Mouse (Mus musculus) MEL (cell line): ENCODE results near the gene Sec22b. TPM values are rescaled to one million over a fixed set of nuclear protein-coding genes. Genes with fewer than 3 reads are reported as not detected.

ENCODE experiments used
- DNase-seq: peaks from one replicate; pipeline ENCODE4 v3.0.0; 2011; ENCODE audit warnings: low read depth, low spot score
- H3K27ac ChIP-seq: 2 replicates; pipeline ENCODE4 v1.5.1; 2012; ENCODE audit warnings: low read depth, mild to moderate bottlenecking, control low read depth, low read length, moderate library complexity; ENCODE audit not compliant: control insufficient read depth
- H3K27me3 ChIP-seq, 2 experiments: fragments of 150-350 bp in 1 of 2; sonication (generic) in 1 of 2; 2 replicates each; pipeline ENCODE4 v1.6.1; 2012; ENCODE audit warnings: low read length in 2 of 2, mild to moderate bottlenecking in 2 of 2, improper control_type of control experiment in 1 of 2, moderate library complexity in 1 of 2; ENCODE audit not compliant: insufficient read depth in 2 of 2, control insufficient read depth in 1 of 2
- H3K36me3 ChIP-seq, 2 experiments: 2 replicates each; pipeline ENCODE4 v1.6.1; 2012 to 2014; ENCODE audit warnings: low read length in 2 of 2, improper control_type of control experiment in 1 of 2, inconsistent platforms in 1 of 2, mild to moderate bottlenecking in 1 of 2; ENCODE audit not compliant: insufficient read depth in 2 of 2, control insufficient read depth in 1 of 2
- H3K4me1 ChIP-seq, 2 experiments: fragments of 150-350 bp in 1 of 2; sonication (generic) in 1 of 2; 2 replicates each; pipeline ENCODE4 v1.6.1; 2012; ENCODE audit warnings: low read length in 2 of 2, improper control_type of control experiment in 1 of 2, mild to moderate bottlenecking in 1 of 2; ENCODE audit not compliant: insufficient read depth in 2 of 2, control insufficient read depth in 1 of 2
- H3K4me3 ChIP-seq, 2 experiments: fragments of 150-350 bp in 1 of 2; sonication (generic) in 1 of 2; 2 replicates each; pipeline ENCODE4 v1.5.1; 2012; ENCODE audit warnings: low read depth in 2 of 2, low read length in 2 of 2, mild to moderate bottlenecking in 2 of 2, moderate library complexity in 2 of 2, control low read depth in 1 of 2, improper control_type of control experiment in 1 of 2; ENCODE audit not compliant: control insufficient read depth in 1 of 2, insufficient read depth in 1 of 2
- H3K79me2 ChIP-seq: 2 replicates; pipeline ENCODE4 v1.6.1; 2012; ENCODE audit warnings: mild to moderate bottlenecking, low read length, moderate library complexity; ENCODE audit not compliant: control insufficient read depth, poor library complexity, insufficient read depth
- H3K9ac ChIP-seq: 2 replicates; pipeline ENCODE4 v1.6.1; 2012; ENCODE audit warnings: low read depth, mild to moderate bottlenecking, control low read depth, low read length, moderate library complexity; ENCODE audit not compliant: control insufficient read depth, poor library complexity, severe bottlenecking
- H3K9me3 ChIP-seq: fragments of 150-350 bp; sonication (generic); replicated peaks from 2 replicates; pipeline ENCODE4 v1.6.1; 2012; ENCODE audit warnings: mild to moderate bottlenecking, low read length, improper control_type of control experiment, moderate library complexity; ENCODE audit not compliant: insufficient read depth
- CHD1 ChIP-seq: IDR thresholded peaks from 2 replicates; pipeline ENCODE4 v1.6.1; 2012; ENCODE audit warnings: low read depth, mild to moderate bottlenecking, inconsistent platforms, low read length, improper control_type of control experiment
- E2F4 ChIP-seq: IDR thresholded peaks from 2 replicates; pipeline ENCODE4 v1.6.1; 2011; ENCODE audit warnings: low read depth, low read length, improper control_type of control experiment, borderline replicate concordance
- EP300 ChIP-seq, 2 experiments: IDR thresholded peaks; 2 replicates each; pipeline ENCODE4 v1.6.1; 2011; ENCODE audit warnings: improper control_type of control experiment in 2 of 2, low read length in 2 of 2, low read depth in 1 of 2, mild to moderate bottlenecking in 1 of 2
- GABPA ChIP-seq: IDR thresholded peaks from 2 replicates; pipeline ENCODE4 v1.6.1; 2012; ENCODE audit warnings: low read depth, mild to moderate bottlenecking, inconsistent platforms, low read length, improper control_type of control experiment, moderate library complexity
- GATA1 ChIP-seq: IDR thresholded peaks from 2 replicates; pipeline ENCODE4 v1.6.1; 2011; ENCODE audit warnings: low read depth, low read length, improper control_type of control experiment
- HCFC1 ChIP-seq: IDR thresholded peaks from 2 replicates; pipeline ENCODE4 v1.6.1; 2012; ENCODE audit warnings: low read depth, mild to moderate bottlenecking, inconsistent platforms, low read length, improper control_type of control experiment, moderate library complexity
- KAT2A ChIP-seq: conservative IDR thresholded peaks from 2 replicates; pipeline ENCODE4 v1.6.1; 2012; ENCODE audit warnings: low read depth, low read length, improper control_type of control experiment, inconsistent platforms
- MAFK ChIP-seq: IDR thresholded peaks from 2 replicates; pipeline ENCODE4 v1.6.1; 2011; ENCODE audit warnings: low read depth, mild to moderate bottlenecking, low read length, improper control_type of control experiment, borderline replicate concordance
- MAX ChIP-seq: IDR thresholded peaks from 2 replicates; pipeline ENCODE4 v1.6.1; 2011; ENCODE audit warnings: low read length, improper control_type of control experiment
- MAZ ChIP-seq: IDR thresholded peaks from 2 replicates; pipeline ENCODE4 v1.6.1; 2012; ENCODE audit warnings: low read depth, mild to moderate bottlenecking, inconsistent platforms, low read length, improper control_type of control experiment
- MYB ChIP-seq: IDR thresholded peaks from 2 replicates; pipeline ENCODE4 v1.6.1; 2011; ENCODE audit warnings: mild to moderate bottlenecking, low read depth, low read length, improper control_type of control experiment
- MYC ChIP-seq: IDR thresholded peaks from 2 replicates; pipeline ENCODE4 v1.6.1; 2011; ENCODE audit warnings: low read depth, mild to moderate bottlenecking, low read length, improper control_type of control experiment, moderate library complexity
- POLR2AphosphoS2 ChIP-seq: IDR thresholded peaks from 2 replicates; pipeline ENCODE4 v1.6.1; 2011; ENCODE audit warnings: low read length, improper control_type of control experiment
- RAD21 ChIP-seq: IDR thresholded peaks from 2 replicates; pipeline ENCODE4 v1.6.1; 2011; ENCODE audit warnings: mild to moderate bottlenecking, low read depth, low read length, improper control_type of control experiment
- SIN3A ChIP-seq: IDR thresholded peaks from 2 replicates; pipeline ENCODE4 v1.6.1; 2012; ENCODE audit warnings: low read length, improper control_type of control experiment, inconsistent platforms
- TAL1 ChIP-seq: IDR thresholded peaks from 2 replicates; pipeline ENCODE4 v1.6.1; 2012; ENCODE audit warnings: mild to moderate bottlenecking, inconsistent platforms, low read length, moderate library complexity, mixed read lengths
- USF1 ChIP-seq: IDR thresholded peaks from 2 replicates; pipeline ENCODE4 v1.6.1; 2014; ENCODE audit warnings: low read depth, mild to moderate bottlenecking, inconsistent platforms, low read length, improper control_type of control experiment, moderate library complexity
- ZC3H11A ChIP-seq: IDR thresholded peaks from 2 replicates; pipeline ENCODE4 v1.6.1; 2012; ENCODE audit warnings: low read depth, mild to moderate bottlenecking, inconsistent platforms, low read length, improper control_type of control experiment
- ZKSCAN1 ChIP-seq: IDR thresholded peaks from 2 replicates; pipeline ENCODE4 v1.6.1; 2012; ENCODE audit warnings: low read depth, mild to moderate bottlenecking, inconsistent platforms, low read length, improper control_type of control experiment, moderate library complexity
- ZNF384 ChIP-seq: IDR thresholded peaks from 2 replicates; pipeline ENCODE4 v1.6.1; 2012; ENCODE audit warnings: low read depth, mild to moderate bottlenecking, inconsistent platforms, low read length, improper control_type of control experiment
- polyA plus RNA-seq, 2 experiments: library from polyadenylated mRNA; stranded (reverse) in 1 of 2; unstranded in 1 of 2; fragments of >175 nt in 1 of 2; fragments of >200 nt in 1 of 2; gene quantifications; 2 replicates each; pipeline versions ENCODE4 v1.2.1 to v1.2.4; 2012; ENCODE audit warnings: low replicate concordance in 2 of 2, low read depth in 1 of 2; ENCODE audit not compliant: insufficient read length in 2 of 2, insufficient read depth in 1 of 2, missing spikeins in 1 of 2
- total RNA-seq: library from RNA; depleted of rRNA; stranded (reverse); fragments of 300-350 nt; gene quantifications from 2 replicates; pipeline ENCODE4 v1.2.3, GENCODE M21; 2012

The Sec22b gene
- total and polyA plus RNA-seq, 3 experiments = 36.8 to 43.3 TPM; not detected in 1

DNA sequence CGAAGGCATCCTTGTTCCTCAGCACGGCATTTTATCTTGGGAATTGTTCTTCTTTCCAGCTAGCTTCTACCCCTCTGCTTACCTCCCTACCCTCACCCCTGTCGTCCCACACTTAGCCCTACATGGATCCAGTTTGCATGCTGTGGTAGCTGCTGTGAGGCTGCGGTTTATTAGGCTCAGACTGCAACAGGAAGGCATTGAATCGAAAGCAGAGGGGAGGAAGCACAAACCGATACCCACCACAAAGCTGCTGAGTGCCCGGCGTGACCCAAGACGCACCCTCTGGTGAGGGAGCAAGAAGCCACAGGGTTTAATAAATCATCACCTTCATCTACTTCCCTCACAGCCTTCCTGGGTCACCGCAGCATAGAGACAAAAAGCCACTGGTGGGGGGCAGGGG is 31.1 kb downstream of the Sec22b start (continued):
- TF ChIP-seq ZC3H11A = no peak
- TF ChIP-seq ZKSCAN1 = no peak
- no peak for TF ChIP-seq HCFC1
- TF ChIP-seq TAL1 = no peak
- no peak; the same call in 1 of the 2 replicates for TF ChIP-seq MAZ
- no peak for TF ChIP-seq E2F4
- peak; percentile 42; the same call in 1 of the 2 replicates for TF ChIP-seq SIN3A
- no peak for TF ChIP-seq GABPA
- no peak for TF ChIP-seq KAT2A
- TF ChIP-seq ZNF384 = no peak
- no peak for TF ChIP-seq MYC
- no peak for TF ChIP-seq MYB
- TF ChIP-seq RAD21 = no peak
- TF ChIP-seq MAFK = no peak

DNA sequence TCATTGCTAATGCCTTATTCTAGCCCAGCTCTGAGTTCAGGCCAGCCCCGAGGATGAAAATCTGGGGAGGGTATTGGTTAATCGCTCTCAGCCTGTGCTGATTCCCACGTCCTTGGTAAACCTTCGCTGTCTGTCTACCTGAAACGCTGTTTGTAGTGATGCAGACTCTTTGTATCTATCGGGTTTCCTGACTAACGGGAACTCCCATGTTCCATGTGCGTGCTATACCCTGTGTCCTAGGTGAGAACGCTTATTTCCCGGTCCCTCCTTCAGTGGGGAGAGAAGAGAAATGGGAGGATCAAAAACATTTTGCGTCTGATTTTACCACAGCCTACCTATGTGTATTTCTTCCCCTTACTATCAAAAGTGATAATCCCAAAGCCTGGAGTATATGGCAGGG is 31.8 kb downstream of the Sec22b start:
- DNase-seq = peak; percentile 60
- TF ChIP-seq MAX (0 out of 2 replicates have a peak, but pooled peaks have one; percentile 35), GATA1 (no peak), MYC (peak; percentile 53; the same call in 1 of the 2 replicates), HCFC1 (no peak), POLR2AphosphoS2 (0 out of 2 replicates have a peak, but pooled peaks have one; percentile 7), TAL1 (no peak), CHD1 (0 out of 2 replicates have a peak, but pooled peaks have one; percentile 35), USF1 (no peak), EP300 (IDR thresholded peaks at IDR 0.05; ENCODE audit: low read depth in 1 of 2, low read length in 2 of 2) (no peak)
- Histone ChIP-seq H3K4me1 (peaks cover 13 to 46% of the 10 kb centered on the region in 2 experiments), H3K27me3 (no peaks in the 10 kb centered on the region), H3K9ac (peak overlapping the region; percentile 76), H3K79me2 (peaks cover 2% of the 10 kb centered on the region; the same call in 1 of the 2 replicates), H3K27ac (peak overlapping the region; percentile 87), H3K9me3 (no peaks in the 10 kb centered on the region), H3K4me3 (peak overlapping the region; percentile 72 to 75), H3K36me3 (peaks cover 0 to 27% of the 10 kb centered on the region in 2 experiments; a peak in 2 of 4 replicates)
